Mouse (Mus musculus) activated CD4-positive, CD25-positive, alpha-beta regulatory T cell, adult 4 months (primary cell): ENCODE measurements around the gene Gm15056. TPM values are rescaled to one million over a fixed set of nuclear protein-coding genes. Genes with fewer than 3 reads are reported as not detected.

Experiments used
- ATAC-seq: one replicate; pipeline ENCODE4 v1.8.0; 2017
- polyA plus RNA-seq, 2 experiments: library from polyadenylated mRNA; unstranded; fragments of 100-300 nt; shearing (Covaris generic); gene quantifications; one replicate each; pipeline ENCODE4 v1.2.1; 2017

Gm15056 gene
- polyA plus RNA-seq: not detected

GRCm38 (mm10) chr8:20902527-20902926, at the start of gene Gm15056:
Gene Gm15056, minus strand, starts transcription at chr8:20902627.
- ATAC-seq: no peak

- no peak for ATAC-seq
These were observed 42.2 kb upstream of the Gm15056 start, which contains the start of gene AY761185 for GRCm38 (mm10) chr8:20944610-20945009. Gene AY761185, minus strand, starts transcription at chr8:20944710.

GRCm38 (mm10) chr8:20921971-20922370, 19.5 kb upstream of the Gm15056 start, which contains the start of gene Gm6040:
Gene Gm6040, minus strand, starts transcription at chr8:20922071.
- ATAC-seq: no peak

GRCm38 (mm10) chr8:20912288-20912687, 9.9 kb upstream of the Gm15056 start:
- no peak for ATAC-seq

GRCm38 (mm10) chr8:20908256-20908655, 5.8 kb upstream of the Gm15056 start:
- ATAC-seq: no peak

GRCm38 (mm10) chr8:20907119-20907518, 4.7 kb upstream of the Gm15056 start:
- ATAC-seq: no peak

- ATAC-seq: no peak
These were observed 10.1 kb downstream of the Gm15056 start, which contains the start of gene Defb33 for GRCm38 (mm10) chr8:20892369-20892768. Gene Defb33, plus strand, starts transcription at chr8:20892669.

- ATAC-seq: no peak
These were observed 27.8 kb downstream of the Gm15056 start for GRCm38 (mm10) chr8:20874608-20875007.

Other genes starting within 250 kb of the Gm15056 start
- not detected for gene Defb33, start 10.0 kb downstream of the Gm15056 start, polyA plus RNA-seq
- not detected for gene Gm6040, start 19.4 kb upstream of the Gm15056 start, polyA plus RNA-seq
- gene AY761185, start 42.1 kb upstream of the Gm15056 start, polyA plus RNA-seq: not detected
- gene Defa21, start 122.9 kb upstream of the Gm15056 start, polyA plus RNA-seq: not detected
- gene Defa23, start 152.4 kb upstream of the Gm15056 start, polyA plus RNA-seq: not detected
- not detected for gene Defa35, start 162.4 kb upstream of the Gm15056 start, polyA plus RNA-seq
- not detected for gene Defa25, start 181.8 kb upstream of the Gm15056 start, polyA plus RNA-seq
- gene Gm14851, start 193.4 kb upstream of the Gm15056 start, polyA plus RNA-seq: not detected
- not detected for gene Defa30, start 232.0 kb upstream of the Gm15056 start, polyA plus RNA-seq